Mouse (Mus musculus) thymus, adult 2 months (tissue): ENCODE results near the gene Phactr1. TPM values are rescaled to one million over a fixed set of nuclear protein-coding genes. Genes with fewer than 3 reads are reported as not detected.

Source experiments
- DNase-seq: peaks from one replicate; pipeline ENCODE4 v3.0.0; 2021
- H3K27ac ChIP-seq: fragments of 200-500 bp; 2 replicates; pipeline ENCODE4 v1.5.1; 2012; ENCODE audit warnings: low read length, control low read depth; ENCODE audit not compliant: control insufficient read depth, insufficient read depth
- H3K27me3 ChIP-seq: fragments of 200-500 bp; 2 replicates; pipeline ENCODE4 v1.6.1; 2012; ENCODE audit warnings: mild to moderate bottlenecking, low read length, moderate library complexity, mixed read lengths; ENCODE audit not compliant: control insufficient read depth, insufficient read depth
- H3K36me3 ChIP-seq: fragments of 200-500 bp; 2 replicates; pipeline ENCODE4 v1.6.1; 2012; ENCODE audit warnings: mild to moderate bottlenecking, low read length, moderate library complexity; ENCODE audit not compliant: control insufficient read depth, insufficient read depth
- H3K4me1 ChIP-seq: fragments of 200-500 bp; replicated peaks from 2 replicates; pipeline ENCODE4 v1.6.1; 2012; ENCODE audit warnings: low read length; ENCODE audit not compliant: control insufficient read depth, insufficient read depth
- H3K4me3 ChIP-seq: fragments of 200-500 bp; 2 replicates; pipeline ENCODE4 v1.5.1; 2012; ENCODE audit warnings: mild to moderate bottlenecking, low read length, control low read depth, moderate library complexity; ENCODE audit not compliant: control insufficient read depth, insufficient read depth
- CTCF ChIP-seq: fragments of 200-500 bp; IDR thresholded peaks from 2 replicates; pipeline ENCODE4 v1.5.1; 2012; ENCODE audit warnings: mild to moderate bottlenecking, control low read depth, low read length, moderate library complexity, borderline replicate concordance; ENCODE audit not compliant: control insufficient read depth, poor library complexity, insufficient read depth; ENCODE audit errors: extremely low read depth
- POLR2A ChIP-seq: fragments of 200-500 bp; IDR thresholded peaks from 2 replicates; pipeline ENCODE4 v1.6.1; 2012; ENCODE audit warnings: mild to moderate bottlenecking, low read length, control low read depth, moderate library complexity; ENCODE audit not compliant: control insufficient read depth, poor library complexity, insufficient read depth; ENCODE audit errors: extremely low read depth
- WGBS: fragments of 180-500 bp; shearing (Covaris S2); methylation state at CpG from one replicate; pipeline ENCODE4 v1.1.7; 2018; 5-methylcytosine and 5-hydroxymethylcytosine counted together
- polyA plus RNA-seq: library from polyadenylated mRNA; depleted of rRNA; stranded (reverse); fragments of >200 nt; gene quantifications from 2 replicates; pipeline ENCODE4 v1.2.3, GENCODE M21; 2012

The Phactr1 gene
- polyA plus RNA-seq, 1 experiment: 0.82 TPM

- Histone ChIP-seq H3K4me1 (no peaks in the 10 kb centered on the region), H3K27ac (no peak overlapping the region), H3K27me3 (no peaks in the 10 kb centered on the region), H3K36me3 (no peaks in the 10 kb centered on the region), H3K4me3 (no peak overlapping the region)
- WGBS: 97% methylated on average over 3 of the region's 3 CpGs
- no peak for TF ChIP-seq POLR2A
- TF ChIP-seq CTCF: no peak
- no peak for DNase-seq
These were observed 329.2 kb downstream of the Phactr1 start for GRCm38 (mm10) chr13:43009596-43009995.

GRCm38 (mm10) chr13:43011516-43011915 lies 331.1 kb downstream of the Phactr1 start:
- no peak overlapping the region for H3K27ac ChIP-seq
- no peaks in the 10 kb centered on the region for H3K36me3 ChIP-seq
- no peaks in the 10 kb centered on the region for H3K4me1 ChIP-seq
- H3K27me3 ChIP-seq: no peaks in the 10 kb centered on the region
- DNase-seq: no peak
- 87% methylated on average over 3 of the region's 3 CpGs for WGBS
- no peak overlapping the region for H3K4me3 ChIP-seq
- no peak for TF ChIP-seq POLR2A
- no peak for TF ChIP-seq CTCF

DNA sequence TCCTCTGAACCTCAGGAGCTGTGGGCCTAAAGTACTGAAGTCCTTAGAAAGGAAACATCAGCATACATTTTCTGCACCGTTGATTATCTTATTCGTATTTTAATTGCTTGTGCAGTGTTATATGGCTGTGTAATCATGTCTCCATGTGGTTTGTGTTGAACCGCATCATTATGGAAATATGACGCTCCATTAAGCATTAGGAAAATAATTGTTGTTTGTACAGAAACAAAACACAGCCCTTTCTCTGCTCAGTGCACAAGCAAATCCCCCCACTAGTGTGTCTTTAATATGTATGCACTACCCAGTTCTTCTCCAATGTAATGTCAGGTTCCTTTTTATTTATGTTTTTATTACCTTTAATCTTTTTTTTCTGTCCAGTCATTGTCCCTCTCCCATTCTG lies 333.6 kb downstream of the Phactr1 start:
- H3K36me3 ChIP-seq: no peaks in the 10 kb centered on the region
- no peaks in the 10 kb centered on the region for H3K4me1 ChIP-seq
- DNase-seq: no peak
- TF ChIP-seq CTCF (no peak), POLR2A (no peak)
- 97% methylated on average over 4 of the region's 4 CpGs for WGBS
- H3K27ac ChIP-seq: no peak overlapping the region
- no peaks in the 10 kb centered on the region for H3K27me3 ChIP-seq
- H3K4me3 ChIP-seq: no peak overlapping the region

DNA sequence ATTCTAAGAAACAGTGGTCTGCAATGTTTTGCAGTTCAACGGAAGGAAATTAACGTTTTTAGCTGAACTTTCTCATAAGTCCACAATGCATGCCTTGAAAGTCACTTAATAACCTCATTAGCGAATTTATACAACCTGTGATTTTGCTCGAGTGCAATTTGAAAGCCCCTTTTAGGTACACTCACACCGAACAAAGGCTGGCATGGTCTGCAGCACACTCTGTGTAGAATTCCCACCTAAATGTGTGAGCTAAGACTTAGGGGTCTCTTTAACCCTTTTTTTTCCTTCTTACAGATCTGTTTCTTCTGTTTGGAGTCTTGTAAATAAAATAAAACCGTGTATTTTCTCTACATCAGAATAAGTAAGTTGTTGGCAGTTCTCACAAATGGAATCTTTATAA lies 335.3 kb downstream of the Phactr1 start:
- Histone ChIP-seq H3K4me1 (no peaks in the 10 kb centered on the region), H3K27me3 (no peaks in the 10 kb centered on the region), H3K36me3 (no peaks in the 10 kb centered on the region), H3K4me3 (no peak overlapping the region), H3K27ac (no peak overlapping the region)
- no peak for TF ChIP-seq CTCF
- TF ChIP-seq POLR2A: no peak
- no peak for DNase-seq
- 87% methylated on average over 6 of the region's 6 CpGs for WGBS

DNA sequence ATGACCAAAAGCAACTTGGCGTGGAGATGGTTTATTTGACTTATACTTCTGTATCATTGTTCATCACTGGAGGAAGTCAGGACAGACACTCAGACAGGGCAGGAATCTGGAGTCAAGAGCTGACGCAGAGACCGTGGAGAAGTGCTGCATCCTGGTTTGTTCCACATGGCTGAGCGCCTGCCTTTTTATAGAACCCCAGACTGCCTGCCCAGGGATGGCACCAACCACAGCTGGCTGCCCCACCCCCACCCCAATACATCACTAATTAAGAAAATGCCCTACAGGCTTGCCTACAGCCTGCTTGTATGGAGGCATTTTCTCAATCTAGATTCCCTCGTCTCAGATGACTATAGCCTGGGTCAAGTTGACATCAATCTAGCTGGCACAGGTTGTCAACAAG lies 338.4 kb downstream of the Phactr1 start:
- TF ChIP-seq POLR2A (no peak), CTCF (no peak)
- Histone ChIP-seq H3K27ac (no peak overlapping the region), H3K4me1 (no peaks in the 10 kb centered on the region), H3K36me3 (no peaks in the 10 kb centered on the region), H3K4me3 (no peak overlapping the region), H3K27me3 (no peaks in the 10 kb centered on the region)
- WGBS: 89% methylated on average over 5 of the region's 5 CpGs
- DNase-seq: no peak

DNA sequence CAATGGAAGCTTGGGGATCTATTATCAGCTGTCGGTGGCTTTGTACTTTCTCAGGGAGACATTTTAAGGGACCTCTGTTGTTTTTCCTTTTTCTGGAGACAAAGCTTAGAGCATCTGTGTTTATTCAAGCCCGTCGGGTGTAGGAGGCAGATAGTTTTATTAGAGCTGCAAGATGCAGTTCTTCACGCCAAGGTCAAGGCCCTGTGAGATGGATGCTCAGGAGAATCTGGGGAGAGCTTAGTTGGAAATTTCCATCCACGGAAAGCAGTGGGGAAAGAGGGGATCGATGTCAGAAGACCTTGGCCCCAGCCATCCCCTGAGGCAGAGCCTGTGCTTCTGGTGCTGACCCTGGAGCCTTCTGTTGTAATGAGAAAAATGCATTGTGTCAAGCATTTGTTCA lies 340.6 kb downstream of the Phactr1 start:
- Histone ChIP-seq H3K27me3 (no peaks in the 10 kb centered on the region), H3K36me3 (no peaks in the 10 kb centered on the region), H3K4me1 (no peaks in the 10 kb centered on the region), H3K27ac (no peak overlapping the region), H3K4me3 (no peak overlapping the region)
- 94% methylated on average over 6 of the region's 6 CpGs for WGBS
- TF ChIP-seq CTCF: no peak
- no peak for TF ChIP-seq POLR2A
- DNase-seq: no peak

GRCm38 (mm10) chr13:43023005-43023404 lies 342.6 kb downstream of the Phactr1 start:
- 96% methylated on average over 5 of the region's 5 CpGs for whole genome bisulfite sequencing
- Histone ChIP-seq H3K27me3 (no peaks in the 10 kb centered on the region), H3K4me1 (no peaks in the 10 kb centered on the region), H3K27ac (no peak overlapping the region), H3K36me3 (no peaks in the 10 kb centered on the region), H3K4me3 (no peak overlapping the region)
- DNase-seq: no peak
- no peak for TF ChIP-seq POLR2A
- no peak for TF ChIP-seq CTCF
